Mouse (Mus musculus) liver, postnatal 0 days (tissue): ENCODE measurements at regions not wholly inside any gene's neighbourhood (a gene's known extent, or its start where the extent isn't known, plus 50 kb on each side); places are given as distances from the start of the nearest gene placed in this dataset.

Source experiments
- ATAC-seq: fragments of 200-750 bp; cut with Nextera tagmentation; 2 replicates; pipeline ENCODE4 v1.8.0; 2017; ENCODE audit warnings: mild to moderate bottlenecking, moderate library complexity
- DNase-seq: peaks from one replicate; pipeline ENCODE4 v3.0.0-alpha.2; 2016
- H3K27ac ChIP-seq: fragments of 300-500 bp; sonication (generic); 2 replicates; pipeline ENCODE4 v1.5.1; 2014; ENCODE audit warnings: antibody characterized with exemption, moderate library complexity, mild to moderate bottlenecking, low read depth
- H3K27me3 ChIP-seq: fragments of 300-500 bp; sonication (generic); 2 replicates; pipeline ENCODE4 v1.6.1; 2014; ENCODE audit warnings: low read length, control low read depth, mixed read lengths; ENCODE audit not compliant: insufficient read depth
- H3K36me3 ChIP-seq: fragments of 300-500 bp; sonication (generic); replicated peaks from 2 replicates; pipeline ENCODE4 v1.6.1; 2014; ENCODE audit warnings: mild to moderate bottlenecking, control low read depth, low read length, moderate library complexity, mixed read lengths; ENCODE audit not compliant: insufficient read depth
- H3K4me1 ChIP-seq: fragments of 300-500 bp; sonication (generic); 2 replicates; pipeline ENCODE4 v1.6.1; 2014; ENCODE audit warnings: antibody characterized with exemption, mild to moderate bottlenecking, control low read depth; ENCODE audit not compliant: insufficient read depth
- H3K4me2 ChIP-seq: fragments of 300-500 bp; sonication (generic); 2 replicates; pipeline ENCODE4 v1.6.1; 2014; ENCODE audit warnings: low read depth, mild to moderate bottlenecking, low read length, moderate library complexity, mixed read lengths
- H3K4me3 ChIP-seq: fragments of 300-500 bp; sonication (generic); 2 replicates; pipeline ENCODE4 v1.5.1; 2014; ENCODE audit warnings: low read depth, low read length
- H3K9ac ChIP-seq: fragments of 300-500 bp; sonication (generic); replicated peaks from 2 replicates; pipeline ENCODE4 v1.6.1; 2014; ENCODE audit warnings: mild to moderate bottlenecking, moderate library complexity
- H3K9me3 ChIP-seq: fragments of 300-500 bp; sonication (generic); 2 replicates; pipeline ENCODE4 v1.6.1; 2016; ENCODE audit warnings: mild to moderate bottlenecking, control low read depth, low read length, mixed read lengths
- CTCF ChIP-seq: sonication (generic); IDR thresholded peaks from 2 replicates; pipeline ENCODE4 v1.5.1; 2016; ENCODE audit warnings: antibody characterized with exemption, low read depth
- EP300 ChIP-seq: IDR thresholded peaks from 2 replicates; pipeline ENCODE4 v1.6.1; 2016; ENCODE audit warnings: antibody characterized with exemption, low read depth, mild to moderate bottlenecking
- WGBS: fragments of 180-500 bp; shearing (Covaris S2); extraction: QIAGEN DNeasy Blood & Tissue Kit; methylation state at CpG from one replicate; pipeline ENCODE4 v1.1.7; 2014; ENCODE audit not compliant: insufficient replicate concordance; 5-methylcytosine and 5-hydroxymethylcytosine counted together

DNA sequence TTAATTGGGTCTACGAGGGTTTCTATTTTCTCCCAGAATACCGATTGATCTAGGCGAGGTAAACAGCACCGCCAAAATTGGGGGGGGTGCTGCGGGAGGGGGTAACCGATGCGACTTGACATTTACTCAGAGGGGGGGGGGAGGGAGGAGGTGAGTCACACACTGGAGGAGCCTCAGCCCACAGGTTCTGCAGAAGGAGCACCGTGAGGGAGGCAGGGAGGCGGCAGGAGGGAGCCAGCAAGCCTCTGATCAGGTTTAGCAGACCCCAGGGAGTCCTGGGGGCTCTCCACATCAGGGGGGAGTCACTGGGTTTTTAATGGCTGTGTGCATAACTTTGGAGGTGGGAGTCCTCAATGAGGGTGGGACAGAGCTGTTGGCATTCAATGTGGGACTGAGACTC, 51.3 kb upstream of the Ier5l start:
- no peak for DNase-seq
- no peaks in the 10 kb centered on the region for H3K27me3 ChIP-seq
- H3K9ac ChIP-seq, result no peak overlapping the region
- H3K36me3 ChIP-seq, result no peaks in the 10 kb centered on the region
- TF ChIP-seq CTCF, result no peak
- no peak for TF ChIP-seq EP300
- no peak overlapping the region for H3K4me2 ChIP-seq
- H3K27ac ChIP-seq, result no peak overlapping the region
- 47% methylated on average over 9 of the region's 9 CpGs for WGBS
- H3K4me3 ChIP-seq, result no peak overlapping the region
- H3K9me3 ChIP-seq, result no peaks in the 10 kb centered on the region
- ATAC-seq, result no peak
- H3K4me1 ChIP-seq, result peaks cover 2% of the 10 kb centered on the region; the same call in 1 of the 2 replicates

GRCm38 (mm10) chr2:30525831-30526230, 51.8 kb upstream of the Ier5l start:
- no peaks in the 10 kb centered on the region for H3K27me3 ChIP-seq
- H3K4me3 ChIP-seq, result no peak overlapping the region
- ATAC-seq (no peak), DNase-seq (no peak)
- no peaks in the 10 kb centered on the region for H3K9me3 ChIP-seq
- H3K27ac ChIP-seq, result no peak overlapping the region
- WGBS, result 32% methylated on average over 3 of the region's 3 CpGs
- no peak overlapping the region for H3K9ac ChIP-seq
- TF ChIP-seq EP300, result no peak
- TF ChIP-seq CTCF, result no peak
- peaks cover 2% of the 10 kb centered on the region; the same call in 1 of the 2 replicates for H3K4me1 ChIP-seq
- H3K36me3 ChIP-seq, result no peaks in the 10 kb centered on the region
- no peak overlapping the region for H3K4me2 ChIP-seq

GRCm38 (mm10) chr2:30527495-30527894, 53.5 kb upstream of the Ier5l start:
- Histone ChIP-seq H3K9ac (no peak overlapping the region), H3K27me3 (no peaks in the 10 kb centered on the region), H3K4me3 (no peak overlapping the region), H3K4me1 (peaks cover 2% of the 10 kb centered on the region; the same call in 1 of the 2 replicates), H3K4me2 (no peak overlapping the region), H3K27ac (no peak overlapping the region), H3K9me3 (no peaks in the 10 kb centered on the region), H3K36me3 (no peaks in the 10 kb centered on the region)
- DNase-seq, result no peak
- ATAC-seq, result no peak
- no peak for TF ChIP-seq CTCF
- no peak for TF ChIP-seq EP300
- WGBS, result 36% methylated on average over 4 of the region's 4 CpGs

DNA sequence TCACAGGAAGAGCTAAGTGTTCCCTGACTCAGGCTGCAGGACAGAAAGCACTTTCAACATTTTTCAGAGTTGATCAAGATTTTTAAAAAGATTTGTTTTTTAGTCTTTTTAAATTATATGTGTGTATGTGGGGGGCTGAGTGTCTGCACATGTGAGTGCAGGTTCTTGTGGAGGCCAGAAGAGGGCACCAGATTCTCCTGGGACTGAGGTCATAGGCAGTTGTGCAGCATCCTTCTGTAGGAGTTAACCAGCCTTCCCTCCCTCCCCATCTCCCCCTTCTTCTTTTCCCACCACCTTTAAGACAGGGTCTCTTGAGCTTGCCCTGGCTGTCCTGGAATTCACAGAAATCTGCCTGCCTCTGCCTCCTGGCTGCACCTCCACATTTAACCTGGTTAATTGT, 58.9 kb upstream of the Ier5l start:
- Histone ChIP-seq H3K9me3 (peaks cover 3% of the 10 kb centered on the region; the same call in 1 of the 2 replicates), H3K9ac (no peak overlapping the region), H3K36me3 (no peaks in the 10 kb centered on the region), H3K27ac (no peak overlapping the region), H3K4me3 (no peak overlapping the region), H3K27me3 (no peaks in the 10 kb centered on the region), H3K4me2 (no peak overlapping the region), H3K4me1 (no peaks in the 10 kb centered on the region)
- no peak for DNase-seq
- no peak for ATAC-seq
- TF ChIP-seq EP300 (no peak), CTCF (0 out of 2 replicates have a peak, but pooled peaks have one; percentile 7)

GRCm38 (mm10) chr2:30533367-30533766, 59.3 kb upstream of the Ier5l start:
- H3K4me1 ChIP-seq, result no peaks in the 10 kb centered on the region
- H3K27me3 ChIP-seq, result no peaks in the 10 kb centered on the region
- DNase-seq (no peak), ATAC-seq (no peak)
- TF ChIP-seq EP300 (no peak), CTCF (no peak)
- H3K9ac ChIP-seq, result no peak overlapping the region
- no peaks in the 10 kb centered on the region for H3K36me3 ChIP-seq
- peaks cover 3% of the 10 kb centered on the region; the same call in 1 of the 2 replicates for H3K9me3 ChIP-seq
- whole genome bisulfite sequencing, result 96% methylated on average over 6 of the region's 6 CpGs
- H3K27ac ChIP-seq, result no peak overlapping the region
- no peak overlapping the region for H3K4me3 ChIP-seq
- H3K4me2 ChIP-seq, result no peak overlapping the region

- no peak overlapping the region for H3K4me3 ChIP-seq
Observed at GRCm38 (mm10) chr2:30534485-30534884, 60.4 kb upstream of the Cstad start.

DNA sequence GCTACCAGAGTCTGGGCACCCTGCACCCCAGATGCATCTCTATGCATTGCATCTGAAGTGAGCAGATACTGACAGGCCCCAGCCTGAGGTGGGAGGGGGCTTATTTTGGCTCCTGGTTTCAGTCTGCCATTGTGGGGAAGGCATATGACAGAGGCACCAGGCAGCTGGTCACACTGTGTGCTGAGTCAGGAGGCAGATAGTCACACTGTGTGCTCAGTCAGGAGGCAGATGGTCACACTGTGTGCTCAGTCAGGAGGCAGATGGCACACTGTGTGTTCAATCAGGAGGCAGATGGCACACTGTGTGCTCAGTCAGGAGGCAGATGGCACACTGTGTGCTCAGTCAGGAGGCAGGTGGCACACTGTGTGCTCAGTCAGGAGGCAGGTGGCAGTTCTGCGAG, 55.5 kb upstream of the Cstad start:
- H3K4me1 ChIP-seq, result no peaks in the 10 kb centered on the region
- 84% methylated on average over 1 of the region's 1 CpGs for WGBS
- H3K36me3 ChIP-seq, result no peaks in the 10 kb centered on the region
- no peak overlapping the region for H3K4me3 ChIP-seq
- no peak overlapping the region for H3K27ac ChIP-seq
- H3K4me2 ChIP-seq, result no peak overlapping the region
- no peaks in the 10 kb centered on the region for H3K27me3 ChIP-seq
- ATAC-seq (no peak), DNase-seq (no peak)
- no peak overlapping the region for H3K9ac ChIP-seq
- no peaks in the 10 kb centered on the region for H3K9me3 ChIP-seq
- TF ChIP-seq CTCF (no peak), EP300 (no peak)

More at GRCm38 (mm10) chr2:30534485-30534884, 60.4 kb upstream of the Cstad start:
- Histone ChIP-seq H3K36me3 (no peaks in the 10 kb centered on the region), H3K4me1 (no peaks in the 10 kb centered on the region), H3K9me3 (peaks cover 3% of the 10 kb centered on the region; the same call in 1 of the 2 replicates), H3K9ac (no peak overlapping the region), H3K27me3 (no peaks in the 10 kb centered on the region), H3K27ac (no peak overlapping the region), H3K4me2 (no peak overlapping the region; the same call in 1 of the 2 replicates)
- no peak for TF ChIP-seq EP300
- TF ChIP-seq CTCF, result no peak
- WGBS, result 61% methylated on average over 10 of the region's 10 CpGs
- ATAC-seq (no peak), DNase-seq (no peak)
